Mouse (Mus musculus) E14TG2a.4 (cell line): ENCODE results near the gene Itgal.
"Not testable (repeated sequence)": the region's sequence is repeated elsewhere in the genome, so short reads cannot be mapped to it uniquely, and the experiment has no call there.

Experiments used
- H3K27me3 ChIP-seq: 2 replicates; pipeline ENCODE4 v1.6.1; 2014; ENCODE audit warnings: low read length, control low read depth; ENCODE audit not compliant: insufficient read depth
- H3K36me3 ChIP-seq: 2 replicates; pipeline ENCODE4 v1.6.1; 2014; ENCODE audit warnings: low read length, control low read depth; ENCODE audit not compliant: insufficient read depth
- H3K4me1 ChIP-seq: replicated peaks from 2 replicates; pipeline ENCODE4 v1.6.1; 2014; ENCODE audit warnings: low read depth, low read length, control low read depth
- H3K4me3 ChIP-seq: replicated peaks from 2 replicates; pipeline ENCODE4 v1.5.1; 2014; ENCODE audit warnings: mild to moderate bottlenecking, low read length
- H3K9me3 ChIP-seq: 2 replicates; pipeline ENCODE4 v1.6.1; 2014; ENCODE audit warnings: low read length, control low read depth
- CTCF ChIP-seq: conservative IDR thresholded peaks from 2 replicates; pipeline ENCODE4 v1.5.1; 2014; ENCODE audit warnings: low read length
- NANOG ChIP-seq: IDR thresholded peaks from 2 replicates; pipeline ENCODE4 v1.6.1; 2014; ENCODE audit warnings: borderline replicate concordance, low read length, mixed read lengths
- POU5F1 ChIP-seq: IDR thresholded peaks from 2 replicates; pipeline ENCODE4 v1.6.1; 2014; ENCODE audit warnings: low read length, borderline replicate concordance

The Itgal gene

GRCm38 (mm10) chr7:127351230-127352004 is 55.4 kb downstream of the Itgal start:
- TF ChIP-seq NANOG (no peak), CTCF (no peak), POU5F1 (no peak)
- peaks cover 8% of the 10 kb centered on the region for H3K4me1 ChIP-seq
- H3K27me3 ChIP-seq: peaks cover 2% of the 10 kb centered on the region
- H3K4me3 ChIP-seq: no peak overlapping the region
- H3K36me3 ChIP-seq: no peaks in the 10 kb centered on the region
- peaks cover 17% of the 10 kb centered on the region for H3K9me3 ChIP-seq

- H3K27me3 ChIP-seq: peaks cover 16% of the 10 kb centered on the region
- H3K4me3 ChIP-seq: no peak overlapping the region
- H3K9me3 ChIP-seq: peaks cover 17% of the 10 kb centered on the region
- no peaks in the 10 kb centered on the region for H3K36me3 ChIP-seq
- no peaks in the 10 kb centered on the region for H3K4me1 ChIP-seq
- TF ChIP-seq NANOG (no peak), POU5F1 (no peak), CTCF (no peak)
These were observed 59.7 kb downstream of the Itgal start for GRCm38 (mm10) chr7:127355796-127356195.

GRCm38 (mm10) chr7:127357871-127358270 is 61.8 kb downstream of the Itgal start:
- Histone ChIP-seq H3K27me3 (peaks cover 20% of the 10 kb centered on the region), H3K36me3 (no peaks in the 10 kb centered on the region), H3K9me3 (peaks cover 17% of the 10 kb centered on the region), H3K4me3 (no peak overlapping the region), H3K4me1 (peaks cover 7% of the 10 kb centered on the region; the same call in 1 of the 2 replicates)
- TF ChIP-seq NANOG (no peak), CTCF (no peak), POU5F1 (no peak)

- H3K36me3 ChIP-seq: no peaks in the 10 kb centered on the region
- H3K4me3 ChIP-seq: no peak overlapping the region
- no peak for TF ChIP-seq POU5F1
- TF ChIP-seq CTCF: no peak
- peaks cover 23% of the 10 kb centered on the region for H3K27me3 ChIP-seq
- peaks cover 15% of the 10 kb centered on the region for H3K9me3 ChIP-seq
- H3K4me1 ChIP-seq: peaks cover 10% of the 10 kb centered on the region
These were observed 62.4 kb downstream of the Itgal start for GRCm38 (mm10) chr7:127358472-127358871.

GRCm38 (mm10) chr7:127360265-127360664 is 64.2 kb downstream of the Itgal start:
- Histone ChIP-seq H3K27me3 (peaks cover 35% of the 10 kb centered on the region), H3K36me3 (no peaks in the 10 kb centered on the region), H3K4me1 (peaks cover 22% of the 10 kb centered on the region), H3K4me3 (no peak overlapping the region), H3K9me3 (no peaks in the 10 kb centered on the region)
- TF ChIP-seq CTCF (no peak), POU5F1 (no peak), NANOG (no peak)

GRCm38 (mm10) chr7:127361449-127361848 is 65.4 kb downstream of the Itgal start:
- no peaks in the 10 kb centered on the region for H3K36me3 ChIP-seq
- no peak for TF ChIP-seq POU5F1
- no peak for TF ChIP-seq NANOG
- no peak for TF ChIP-seq CTCF
- no peak overlapping the region for H3K4me3 ChIP-seq
- no peaks in the 10 kb centered on the region for H3K9me3 ChIP-seq
- peaks cover 41% of the 10 kb centered on the region for H3K27me3 ChIP-seq
- peaks cover 22% of the 10 kb centered on the region for H3K4me1 ChIP-seq

- peak; percentile 86 for TF ChIP-seq CTCF
- H3K9me3 ChIP-seq, H3K36me3 ChIP-seq, H3K4me3 ChIP-seq: not testable (repeated sequence)
- peaks cover 41% of the 10 kb centered on the region for H3K27me3 ChIP-seq
- peaks cover 22% of the 10 kb centered on the region for H3K4me1 ChIP-seq
These were observed 66.4 kb downstream of the Itgal start for GRCm38 (mm10) chr7:127362418-127362817.

GRCm38 (mm10) chr7:127363475-127363921 is 67.4 kb downstream of the Itgal start:
- TF ChIP-seq NANOG (no peak), POU5F1 (no peak), CTCF (no peak)
- Histone ChIP-seq H3K27me3 (peaks cover 37% of the 10 kb centered on the region), H3K9me3 (no peaks in the 10 kb centered on the region), H3K4me3 (peak overlapping the region; percentile 77), H3K36me3 (no peaks in the 10 kb centered on the region), H3K4me1 (peaks cover 26% of the 10 kb centered on the region)

- peak overlapping the region; percentile 77 for H3K4me3 ChIP-seq
- peaks cover 30% of the 10 kb centered on the region for H3K4me1 ChIP-seq
- no peak for TF ChIP-seq CTCF
- TF ChIP-seq NANOG: no peak
- TF ChIP-seq POU5F1: no peak
- no peaks in the 10 kb centered on the region for H3K9me3 ChIP-seq
- H3K36me3 ChIP-seq: no peaks in the 10 kb centered on the region
- H3K27me3 ChIP-seq: peaks cover 37% of the 10 kb centered on the region
These were observed 68.1 kb downstream of the Itgal start for GRCm38 (mm10) chr7:127364166-127364565.
